ENCODE assay signal across 13 mouse cellular contexts in genomic region chr1:63408344-63408743, GRCm38 (mm10). TPM values are rescaled to one million over a fixed set of nuclear protein-coding genes. Genes with fewer than 3 reads are reported as not detected.
"Had no signal": no experiment of that assay in that cellular context is flagged by ENCODE, and none has a peak within 500 bp of the region (broad histone marks: within the 10 kb centered on the region; RNA-seq: fewer than 3 reads in every experiment).

No protein-coding gene starts in this region.

- DNase-seq: retina, postnatal 1 day; right cerebral cortex, adult 18-20 months; right cerebral cortex, postnatal 14 days; right cerebral cortex, postnatal 25 days; right cerebral cortex, postnatal 4 days; spleen, adult 18-20 months; thymus, adult 18-20 months; thymus, adult 2 months; thymus, postnatal 14 days; thymus, postnatal 25 days; thymus, postnatal 36 days; thymus, postnatal 4 days had no signal

RNA-seq across cellular contexts. Expression of gene Adam23, which starts 37.3 kb away (rescaled TPM):
- total RNA-seq: neutrophil, adult 5-6 weeks had no signal
